Mouse (Mus musculus): ENCODE measurements around the gene Tle3.

Gene Tle3

DNA sequence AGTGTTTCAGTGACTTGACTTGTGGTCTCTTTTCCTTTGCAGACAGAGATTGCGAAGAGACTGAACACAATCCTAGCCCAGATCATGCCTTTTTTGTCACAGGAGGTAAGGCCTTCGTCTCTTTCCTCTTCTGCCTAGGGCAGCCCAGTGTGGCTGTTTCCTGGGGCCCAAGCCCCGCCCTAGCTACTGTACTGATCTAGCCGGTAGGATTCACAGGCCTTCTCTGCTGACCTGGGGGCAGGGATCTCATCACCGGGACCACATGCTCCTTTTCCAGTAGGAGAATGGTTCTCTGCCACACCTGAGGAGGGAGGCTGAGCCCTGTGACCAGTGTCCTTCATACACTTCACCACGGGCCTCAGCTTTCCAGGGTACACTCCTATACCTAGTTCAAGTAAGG is 21.0 kb downstream of the Tle3 start:
- no peak for DNase-seq (ENCODE audit: extremely low read depth, low read depth, low spot score)

DNA sequence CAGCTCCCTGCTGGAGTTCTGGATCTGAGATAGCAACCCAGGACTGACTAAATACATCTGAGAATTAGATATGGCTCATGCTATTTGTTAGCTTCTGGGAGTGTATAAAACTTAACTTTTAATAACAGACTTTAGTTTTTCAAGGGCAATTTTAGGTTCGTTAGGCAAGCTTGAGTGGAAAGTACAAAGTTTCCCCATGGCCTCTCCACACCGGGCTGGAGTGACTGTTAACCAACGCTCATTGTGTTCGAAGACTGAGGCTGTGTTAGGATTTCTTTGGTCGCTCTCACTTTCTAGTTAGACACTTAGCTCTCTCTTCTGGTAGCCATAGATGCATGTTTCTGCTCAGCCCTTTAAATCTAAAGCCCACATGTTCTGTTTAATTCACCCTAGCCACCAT is 21.7 kb downstream of the Tle3 start:
- DNase-seq (ENCODE audit: extremely low read depth, low read depth, low spot score): no peak

DNA sequence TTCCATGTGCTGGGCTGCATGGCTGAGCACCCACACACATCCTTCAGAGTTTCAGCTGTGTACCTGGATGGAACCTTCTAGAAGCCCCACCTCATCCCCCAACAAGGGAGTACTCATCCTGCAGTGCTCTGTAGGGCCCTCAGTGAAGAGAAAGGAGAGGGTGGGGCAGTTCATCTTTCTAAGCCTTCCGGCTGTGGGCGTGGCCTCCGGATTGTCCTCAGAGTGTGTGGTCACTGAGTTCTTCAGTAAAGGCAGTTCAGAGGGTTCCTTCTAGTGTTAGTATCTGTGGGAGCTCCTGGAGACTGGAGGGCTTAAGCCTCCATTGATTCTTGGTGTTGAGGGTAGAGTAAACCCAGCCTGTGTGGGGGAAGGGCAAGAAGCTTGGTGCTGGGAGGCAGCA is 22.9 kb downstream of the Tle3 start:
- no peak for DNase-seq (ENCODE audit: extremely low read depth, low read depth, low spot score)

DNA sequence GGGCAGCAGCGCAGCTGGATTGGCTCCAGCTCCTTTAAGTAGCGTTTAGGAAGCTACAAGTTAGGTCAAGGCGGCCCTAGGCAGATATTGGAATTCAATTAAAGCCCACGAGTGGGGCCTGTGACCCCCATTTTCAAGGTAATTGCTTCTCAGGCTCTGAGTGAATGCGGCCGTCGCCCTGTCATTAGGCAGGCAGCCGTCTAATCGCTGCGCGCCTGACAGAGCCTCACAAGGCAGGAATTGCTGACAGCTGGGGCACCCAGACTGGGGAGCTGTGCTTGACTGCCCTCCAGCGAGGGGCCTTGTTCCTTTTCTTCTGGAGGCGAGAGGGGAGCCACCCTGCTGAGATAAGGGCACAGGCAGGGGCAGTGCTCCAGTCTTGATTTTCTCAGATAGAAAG is 24.3 kb downstream of the Tle3 start:
- DNase-seq (ENCODE audit: extremely low read depth, low read depth, low spot score): no peak

- DNase-seq (ENCODE audit: extremely low read depth, low read depth, low spot score): no peak
These were observed 25.0 kb downstream of the Tle3 start for GRCm38 (mm10) chr9:61397130-61397529.

GRCm38 (mm10) chr9:61398160-61398559 is 26.0 kb downstream of the Tle3 start:
- no peak for DNase-seq (ENCODE audit: extremely low read depth, low read depth, low spot score)

DNA sequence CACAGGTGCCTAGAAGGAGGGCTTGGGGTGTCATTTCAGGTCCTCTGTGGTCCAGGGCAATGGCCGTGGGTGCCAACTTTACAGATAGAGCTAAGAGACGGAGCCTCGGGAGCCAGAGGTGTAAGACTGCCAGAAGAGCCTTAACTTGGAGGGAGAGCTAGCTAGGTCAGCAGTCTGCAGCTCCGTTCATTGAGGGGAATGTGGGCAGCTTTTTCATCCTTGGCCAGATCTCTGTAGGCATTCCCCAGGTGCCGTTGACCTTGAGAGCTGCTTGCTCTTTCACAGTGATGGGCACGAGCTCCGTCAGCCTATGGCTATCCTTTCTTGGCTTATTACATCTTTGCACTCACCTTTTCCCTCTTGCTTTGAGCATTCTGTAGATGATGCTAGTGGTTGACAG is 28.0 kb downstream of the Tle3 start:
- DNase-seq (ENCODE audit: extremely low read depth, low read depth, low spot score): no peak

GRCm38 (mm10) chr9:61401664-61402063 is 29.5 kb downstream of the Tle3 start:
- DNase-seq (ENCODE audit: extremely low read depth, low read depth, low spot score): no peak

DNA sequence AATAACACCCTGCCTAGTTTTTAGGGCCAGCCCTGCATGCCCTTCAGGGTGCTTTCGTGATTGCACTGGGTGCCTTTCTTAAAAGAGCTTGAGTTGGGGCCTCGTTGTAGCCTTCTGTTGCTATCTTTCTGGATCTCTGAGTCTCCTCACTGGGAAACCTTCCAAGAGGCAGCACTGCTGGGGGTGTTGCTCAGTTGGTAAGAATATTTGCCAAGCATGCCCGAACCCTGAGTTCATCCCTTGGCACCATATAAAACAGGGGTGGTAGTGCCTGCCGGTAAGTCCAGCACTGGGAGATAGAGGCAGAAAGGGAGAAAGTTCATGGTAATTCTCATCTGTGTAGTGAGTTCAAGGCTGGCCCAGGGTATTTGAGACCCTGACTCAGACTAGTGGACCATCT is 30.1 kb downstream of the Tle3 start:
- DNase-seq (ENCODE audit: extremely low read depth, low read depth, low spot score): no peak

- DNase-seq (ENCODE audit: extremely low read depth, low read depth, low spot score): no peak
These were observed 30.6 kb downstream of the Tle3 start for GRCm38 (mm10) chr9:61402716-61403115.

DNA sequence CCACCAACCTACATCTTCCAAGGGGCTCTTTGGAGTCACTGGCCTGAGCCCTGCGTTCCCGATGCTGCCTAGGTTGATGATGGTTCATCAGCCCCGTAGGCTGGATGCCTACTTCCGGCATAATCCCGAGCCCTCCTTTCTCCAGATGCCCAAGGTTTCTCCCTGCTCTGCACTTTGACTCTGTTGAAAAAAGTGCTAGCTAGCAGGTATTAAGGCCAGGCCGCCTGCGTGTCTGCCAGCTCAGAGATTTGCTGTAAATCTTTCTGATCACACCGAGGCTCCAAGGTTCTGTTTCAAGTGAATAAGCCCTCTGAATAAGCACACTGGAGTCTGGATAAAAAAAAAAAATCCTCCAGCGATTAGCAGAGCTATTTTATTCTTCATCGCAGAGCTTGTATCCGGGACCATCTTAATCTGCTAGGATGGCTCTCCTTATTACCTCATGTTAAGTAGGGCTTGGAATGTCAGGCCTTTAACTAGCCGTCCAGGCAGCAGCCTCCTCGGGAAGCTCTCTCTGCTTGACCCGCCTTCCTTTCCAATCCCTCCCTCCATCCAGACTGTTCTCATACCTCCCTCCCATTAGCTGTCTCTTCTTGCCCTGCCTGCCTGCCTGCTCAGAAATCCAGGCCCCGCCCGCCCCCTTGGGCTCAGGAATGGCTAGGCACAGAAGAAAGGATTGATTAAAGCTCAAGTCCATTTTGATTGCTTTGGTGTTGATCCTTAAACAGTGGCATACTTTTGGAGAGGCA is 31.9 kb downstream of the Tle3 start:
- no peak for DNase-seq (ENCODE audit: extremely low read depth, low read depth, low spot score)

DNA sequence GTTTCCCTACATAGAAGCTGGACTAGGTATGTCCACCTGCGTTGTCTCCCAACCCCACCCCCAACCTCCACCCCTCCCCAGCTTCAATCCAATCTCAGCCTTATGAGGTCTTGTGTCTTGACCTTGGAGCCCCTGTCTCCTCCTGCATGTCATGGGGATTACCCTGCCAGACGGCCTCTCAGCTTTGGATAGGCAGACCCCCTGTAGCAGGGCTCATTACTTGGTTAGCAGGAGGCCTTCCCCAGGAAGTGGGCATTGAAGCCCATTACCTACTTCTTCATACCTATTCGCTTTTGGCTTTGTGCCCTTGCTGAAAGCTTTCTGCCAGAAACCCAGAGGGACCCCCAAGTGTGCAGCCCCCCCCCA is 32.4 kb downstream of the Tle3 start:
- no peak for DNase-seq (ENCODE audit: extremely low read depth, low read depth, low spot score)

GRCm38 (mm10) chr9:61404998-61405621 is 32.9 kb downstream of the Tle3 start:
- no peak for DNase-seq (ENCODE audit: extremely low read depth, low read depth, low spot score)

GRCm38 (mm10) chr9:61406343-61406742 is 34.2 kb downstream of the Tle3 start:
- DNase-seq (ENCODE audit: extremely low read depth, low read depth, low spot score): no peak

GRCm38 (mm10) chr9:61409046-61409445 is 36.9 kb downstream of the Tle3 start:
- no peak for DNase-seq (ENCODE audit: extremely low read depth, low read depth, low spot score)

- no peak for DNase-seq (ENCODE audit: extremely low read depth, low read depth, low spot score)
These were observed 41.7 kb downstream of the Tle3 start for GRCm38 (mm10) chr9:61413665-61414456.

GRCm38 (mm10) chr9:61416571-61416970 is 44.4 kb downstream of the Tle3 start:
- no peak for DNase-seq (ENCODE audit: extremely low read depth, low read depth, low spot score)

- no peak for DNase-seq (ENCODE audit: extremely low read depth, low read depth, low spot score)
These were observed 49.5 kb downstream of the Tle3 start for GRCm38 (mm10) chr9:61421626-61422025.

DNA sequence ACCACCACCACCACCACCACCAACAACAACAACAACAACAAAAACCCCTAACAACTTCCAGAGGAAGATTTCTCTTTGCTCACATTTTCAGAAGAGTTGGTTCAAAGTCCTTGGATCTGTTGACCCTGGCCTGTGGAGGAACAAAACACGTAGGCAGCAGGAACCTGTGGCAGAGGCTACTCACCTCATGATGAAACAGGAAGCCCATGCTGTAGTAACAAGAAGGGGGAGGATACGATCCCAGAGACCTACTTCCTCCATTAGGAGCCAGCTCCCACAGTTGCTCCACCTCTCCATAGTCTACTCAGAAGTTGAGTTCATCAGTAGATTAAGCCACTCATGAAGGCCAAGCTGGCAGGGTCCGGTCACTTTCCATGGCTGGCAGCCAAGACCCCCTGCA is 52.1 kb downstream of the Tle3 start:
- no peak for DNase-seq (ENCODE audit: extremely low read depth, low read depth, low spot score)

- no peak for DNase-seq (ENCODE audit: extremely low read depth, low read depth, low spot score)
These were observed 54.3 kb downstream of the Tle3 start for GRCm38 (mm10) chr9:61426493-61426892.

- no peak for DNase-seq (ENCODE audit: extremely low read depth, low read depth, low spot score)
These were observed 54.9 kb downstream of the Tle3 start for GRCm38 (mm10) chr9:61427051-61427450.

GRCm38 (mm10) chr9:61427901-61428300 is 55.7 kb downstream of the Tle3 start:
- no peak for DNase-seq (ENCODE audit: extremely low read depth, low read depth, low spot score)

All from fat pad, adult 2 months (tissue).